14 mouse cellular contexts compared by ENCODE assay signal in the genomic region with DNA sequence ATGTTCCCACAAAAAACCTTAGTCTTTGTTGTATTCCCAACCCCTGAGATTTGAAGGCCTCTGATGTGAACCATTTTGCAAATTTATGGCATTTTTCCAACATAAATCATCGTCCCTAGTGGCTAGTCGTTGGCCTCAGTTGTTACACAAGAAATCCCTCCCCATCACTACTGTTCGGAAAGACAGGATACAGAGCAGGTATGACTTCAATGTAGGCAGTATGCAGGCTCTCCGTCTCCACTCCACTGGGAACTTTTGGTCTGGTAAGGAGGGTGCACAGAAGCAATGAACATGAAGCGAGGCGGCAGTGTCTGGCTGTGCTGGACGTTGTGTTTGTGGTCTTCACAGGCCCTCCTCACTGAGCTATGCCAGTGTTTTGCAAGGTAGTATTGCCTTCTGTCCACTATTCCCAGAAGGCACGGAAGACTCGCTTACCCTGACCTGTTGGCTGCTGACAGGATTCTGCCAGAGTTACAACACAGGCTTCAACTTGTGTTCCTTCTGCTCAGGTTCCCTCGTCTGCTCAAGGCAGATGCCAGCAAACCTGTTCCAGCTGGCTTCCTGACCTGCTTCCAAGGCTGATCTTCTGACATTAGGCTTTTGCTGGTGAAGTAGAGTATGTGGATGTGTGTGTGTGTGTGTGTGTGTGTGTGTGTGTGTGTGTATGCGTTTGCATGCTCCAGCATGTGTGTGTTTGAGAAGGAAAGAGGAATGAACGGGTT.
DNase-seq lines count a peak whose midpoint lies in the region; ATAC-seq and TF ChIP-seq lines count a peak whose summit lies in the region.
"Had no signal": no experiment of that assay in that cellular context is flagged by ENCODE, and none has a peak within 500 bp of the region (broad histone marks: within the 10 kb centered on the region; RNA-seq: fewer than 3 reads in every experiment).

No protein-coding gene starts in this region.

- no peak overlapping the region for H3K9ac ChIP-seq in limb, embryonic 14.5 days (ENCODE audit: low read depth, low read length, severe bottlenecking)
- no peak overlapping the region for H3K9ac ChIP-seq in embryonic facial prominence, embryonic 13.5 days
- H3K9ac ChIP-seq in lung, embryonic 16.5 days (ENCODE audit: low read length): no peak overlapping the region
- H3K9ac ChIP-seq: hindbrain, embryonic 13.5 days; neural tube, embryonic 12.5 days had no signal

- WGBS in limb, embryonic 14.5 days: 58% methylated on average over 12 of the region's 12 CpGs
- 77% methylated on average over 12 of the region's 12 CpGs for WGBS in limb, embryonic 10.5 days
- 64% methylated on average over 12 of the region's 12 CpGs for WGBS in embryonic facial prominence, embryonic 13.5 days
- WGBS in lung, embryonic 16.5 days: 57% methylated on average over 12 of the region's 12 CpGs

- no peak overlapping the region for H3K4me3 ChIP-seq in limb, embryonic 14.5 days (replicated peaks; ENCODE audit: low read length)
- no peak overlapping the region for H3K4me3 ChIP-seq in limb, embryonic 10.5 days
- no peak overlapping the region for H3K4me3 ChIP-seq in embryonic facial prominence, embryonic 13.5 days
- H3K4me3 ChIP-seq in lung, embryonic 16.5 days (ENCODE audit: low read length): no peak overlapping the region
- H3K4me3 ChIP-seq: heart, adult 2 months; hindbrain, embryonic 13.5 days; megakaryocyte, embryonic 14.5 days; neural tube, embryonic 12.5 days had no signal

- no peak for ATAC-seq in limb, embryonic 14.5 days (ENCODE audit: low FRiP score, low read depth)
- ATAC-seq in embryonic facial prominence, embryonic 13.5 days (ENCODE audit: insufficient number of reproducible peaks, insufficient read depth, low FRiP score, low TSS enrichment, low read depth): peak; percentile 48; the same call in 1 of the 2 replicates
- ATAC-seq in lung, embryonic 16.5 days (ENCODE audit: low read depth): 0 out of 2 replicates have a peak, but pooled peaks have one; percentile 13
- ATAC-seq: activated CD4-positive, CD25-positive, alpha-beta regulatory T cell, adult 4 months had no signal

- H3K9me3 ChIP-seq in limb, embryonic 14.5 days (ENCODE audit: control insufficient read depth, low read length): no peaks in the 10 kb centered on the region
- no peaks in the 10 kb centered on the region for H3K9me3 ChIP-seq in limb, embryonic 10.5 days (replicated peaks)
- H3K9me3 ChIP-seq in embryonic facial prominence, embryonic 13.5 days: no peaks in the 10 kb centered on the region
- H3K9me3 ChIP-seq in lung, embryonic 16.5 days (ENCODE audit: control insufficient read depth, low read length): no peaks in the 10 kb centered on the region
- H3K9me3 ChIP-seq: hindbrain, embryonic 13.5 days; megakaryocyte, embryonic 14.5 days; neural tube, embryonic 12.5 days had no signal

- H3K27me3 ChIP-seq in limb, embryonic 14.5 days (ENCODE audit: control insufficient read depth, insufficient read depth, low read length): no peaks in the 10 kb centered on the region
- H3K27me3 ChIP-seq in limb, embryonic 10.5 days (ENCODE audit: low read depth, poor library complexity, severe bottlenecking): peaks cover 18% of the 10 kb centered on the region
- H3K27me3 ChIP-seq in embryonic facial prominence, embryonic 13.5 days: no peaks in the 10 kb centered on the region
- H3K27me3 ChIP-seq in lung, embryonic 16.5 days (ENCODE audit: control insufficient read depth, insufficient read depth, low read depth, low read length): no peaks in the 10 kb centered on the region
- H3K27me3 ChIP-seq: hindbrain, embryonic 13.5 days; neural tube, embryonic 12.5 days had no signal

- peak; percentile 25 for DNase-seq in limb, embryonic 14.5 days (ENCODE audit: low spot score)
- no peak for DNase-seq in limb, embryonic 10.5 days (ENCODE audit: low spot score)
- peak; percentile 14 to 18 for DNase-seq in adrenal gland, postnatal 36 days
- DNase-seq in layer of hippocampus, adult 9-11 months: no peak
- no peak for DNase-seq in spleen, postnatal 4 days (ENCODE audit: low spot score in 2 of 2)
- DNase-seq: heart, adult 2 months; kidney, postnatal 36 days; right cerebral cortex, postnatal 14 days had no signal

- H3K4me2 ChIP-seq in limb, embryonic 14.5 days (replicated peaks; ENCODE audit: low read depth, low read length, severe bottlenecking): no peak overlapping the region
- no peak overlapping the region for H3K4me2 ChIP-seq in embryonic facial prominence, embryonic 13.5 days
- no peak overlapping the region for H3K4me2 ChIP-seq in lung, embryonic 16.5 days (ENCODE audit: low read depth, low read length)
- H3K4me2 ChIP-seq: hindbrain, embryonic 13.5 days; neural tube, embryonic 12.5 days had no signal

- no peaks in the 10 kb centered on the region for H3K36me3 ChIP-seq in limb, embryonic 14.5 days (ENCODE audit: control insufficient read depth, insufficient read depth, low read length)
- H3K36me3 ChIP-seq in limb, embryonic 10.5 days: no peaks in the 10 kb centered on the region
- H3K36me3 ChIP-seq in embryonic facial prominence, embryonic 13.5 days: no peaks in the 10 kb centered on the region
- H3K36me3 ChIP-seq in lung, embryonic 16.5 days (ENCODE audit: control insufficient read depth, insufficient read depth, low read length): no peaks in the 10 kb centered on the region
- H3K36me3 ChIP-seq: hindbrain, embryonic 13.5 days; neural tube, embryonic 12.5 days had no signal

- no peak overlapping the region for H3K27ac ChIP-seq in limb, embryonic 14.5 days (replicated peaks; ENCODE audit: low read depth, low read length)
- H3K27ac ChIP-seq in limb, embryonic 10.5 days: no peak overlapping the region
- H3K27ac ChIP-seq in embryonic facial prominence, embryonic 13.5 days: peak overlapping the region; percentile 9; the same call in 1 of the 2 replicates
- H3K27ac ChIP-seq in lung, embryonic 16.5 days (ENCODE audit: low read length): peak overlapping the region; percentile 75
- H3K27ac ChIP-seq: heart, adult 2 months; hindbrain, embryonic 13.5 days; neural tube, embryonic 12.5 days had no signal

- peaks cover 2% of the 10 kb centered on the region; the same call in 1 of the 2 replicates for H3K4me1 ChIP-seq in limb, embryonic 14.5 days (ENCODE audit: control insufficient read depth, insufficient read depth, low read length)
- H3K4me1 ChIP-seq in limb, embryonic 10.5 days: peaks cover 15% of the 10 kb centered on the region; the same call in 1 of the 2 replicates
- no peaks in the 10 kb centered on the region for H3K4me1 ChIP-seq in embryonic facial prominence, embryonic 13.5 days
- peaks cover 14% of the 10 kb centered on the region for H3K4me1 ChIP-seq in lung, embryonic 16.5 days (replicated peaks; ENCODE audit: control insufficient read depth, insufficient read depth, low read length)
- H3K4me1 ChIP-seq: hindbrain, embryonic 13.5 days; megakaryocyte, embryonic 14.5 days; neural tube, embryonic 12.5 days had no signal

- no peak for TF ChIP-seq POLR2A in limb, embryonic 14.5 days (IDR thresholded peaks at IDR 0.05; ENCODE audit: borderline replicate concordance, extremely low read depth, insufficient read depth, insufficient read length)

Comparison
In these comparisons a context has a peak if more than half of its experiments do, and no peak if none do; other contexts are left out.
1. DNase-seq: peak in limb, embryonic 14.5 days (single experiment) and adrenal gland, postnatal 36 days (2 of 2); none in limb, embryonic 10.5 days (single experiment), layer of hippocampus, adult 9-11 months (single experiment) and spleen, postnatal 4 days (0 of 2).
2. H3K27ac ChIP-seq: peak in embryonic facial prominence, embryonic 13.5 days (single experiment) and lung, embryonic 16.5 days (single experiment); none in limb, embryonic 14.5 days (single experiment) and limb, embryonic 10.5 days (single experiment).